Mouse (Mus musculus) olfactory bulb, adult 2 months (tissue): ENCODE results near the gene Hist2h3c2.

Experiments
- CTCF ChIP-seq: fragments of 200-500 bp; IDR thresholded peaks from 2 replicates; pipeline ENCODE4 v1.5.1; 2012; ENCODE audit warnings: low read depth, mild to moderate bottlenecking, low read length, moderate library complexity; ENCODE audit not compliant: insufficient read depth
- POLR2A ChIP-seq: fragments of 200-500 bp; IDR thresholded peaks from 2 replicates; pipeline ENCODE4 v1.6.1; 2012; ENCODE audit warnings: mild to moderate bottlenecking, low read depth, low read length, moderate library complexity; ENCODE audit not compliant: insufficient read depth

- no peak for TF ChIP-seq CTCF
- TF ChIP-seq POLR2A = no peak
These were observed 28.6 kb upstream of the Hist2h3c2 start for GRCm38 (mm10) chr3:96267541-96267940.
